Mouse (Mus musculus): ENCODE measurements at regions not wholly inside any gene's neighbourhood (a gene's known extent, or its start where the extent isn't known, plus 50 kb on each side); places are given as distances from the start of the nearest gene placed in this dataset.
A peak's percentile ranks its signal among the peaks of the same experiment; 100 is the strongest.

DNA sequence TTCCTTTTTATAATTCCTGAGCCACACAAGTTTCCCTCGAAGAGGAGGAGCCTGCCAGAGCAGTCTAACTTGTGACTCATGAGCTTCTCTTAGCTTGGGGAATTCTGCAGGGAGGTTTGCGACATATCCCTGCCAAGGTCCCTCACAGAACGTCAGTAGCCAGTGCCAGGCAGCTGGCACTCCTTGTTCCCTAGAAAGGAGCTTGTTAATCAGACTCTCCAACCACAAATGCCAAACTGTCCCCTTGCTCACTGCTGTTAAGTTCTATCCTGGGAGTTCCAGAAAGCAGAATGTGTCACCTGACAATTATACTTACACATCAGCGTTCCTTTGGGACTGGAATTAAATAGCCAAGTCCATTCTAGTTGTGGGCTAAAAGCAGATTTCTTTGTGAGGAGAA lies 85.1 kb upstream of the Ccdc122 start:
- no peak for TF ChIP-seq CTCF (IDR thresholded peaks at IDR 0.05; ENCODE audit: control insufficient read depth, insufficient read depth, insufficient read length)
- peak; percentile 50 for TF ChIP-seq FOSL1 (IDR thresholded peaks at IDR 0.05; ENCODE audit: insufficient read depth, low read length, poor library complexity, severe bottlenecking)
- TF ChIP-seq USF1 (IDR thresholded peaks at IDR 0.05; ENCODE audit: low read depth): peak; percentile 78
- peak; percentile 79 for TF ChIP-seq MYOD1 (IDR thresholded peaks at IDR 0.05; ENCODE audit: control insufficient read depth, insufficient read length, low read depth)
- TF ChIP-seq MAX (IDR thresholded peaks at IDR 0.05): peak; percentile 37

All from C2C12 (cell line).